Mouse (Mus musculus): ENCODE measurements at regions not wholly inside any gene's neighbourhood (a gene's known extent, or its start where the extent isn't known, plus 50 kb on each side); places are given as distances from the start of the nearest gene placed in this dataset.
A peak's percentile ranks its signal among the peaks of the same experiment; 100 is the strongest.

DNA sequence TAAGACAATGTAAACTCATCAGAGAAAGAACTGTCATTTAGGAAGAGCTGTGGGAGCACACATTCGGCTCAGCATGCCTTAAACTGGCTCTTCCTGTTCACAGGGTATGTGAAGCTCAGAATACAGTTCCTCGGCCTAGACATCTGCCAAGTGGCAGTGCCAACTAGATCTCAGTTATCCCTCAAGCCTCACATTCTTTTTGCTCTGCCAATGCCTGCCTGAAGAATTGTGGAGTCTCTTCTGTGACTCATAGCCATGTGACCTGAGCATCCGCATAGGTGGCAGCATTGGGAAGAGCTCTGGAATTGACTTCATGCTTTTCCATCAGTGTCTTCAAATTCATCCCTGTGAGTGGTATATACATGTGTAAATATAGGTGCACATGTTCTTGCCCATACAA lies 59.7 kb downstream of the Prlhr start:
- DNase-seq, result no peak

DNA sequence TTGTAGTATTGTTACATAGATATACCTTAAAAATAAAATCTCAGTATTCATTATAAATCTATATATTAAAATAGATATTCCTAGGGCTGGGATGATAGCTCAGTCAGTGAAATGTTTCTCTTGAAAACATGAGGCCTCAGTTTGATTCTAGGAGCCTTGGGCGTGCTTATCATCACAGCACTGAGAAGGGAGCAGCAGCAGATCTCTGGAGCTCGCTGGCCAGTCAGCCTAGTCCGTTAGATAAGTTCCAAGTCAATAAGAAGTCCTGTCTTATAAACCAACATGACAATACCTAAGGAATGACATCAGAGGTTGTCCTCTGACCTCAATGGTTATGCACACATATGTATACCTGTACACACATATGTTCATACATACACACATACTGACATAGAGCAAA lies 68.7 kb downstream of the Prlhr start:
- DNase-seq, result no peak

DNA sequence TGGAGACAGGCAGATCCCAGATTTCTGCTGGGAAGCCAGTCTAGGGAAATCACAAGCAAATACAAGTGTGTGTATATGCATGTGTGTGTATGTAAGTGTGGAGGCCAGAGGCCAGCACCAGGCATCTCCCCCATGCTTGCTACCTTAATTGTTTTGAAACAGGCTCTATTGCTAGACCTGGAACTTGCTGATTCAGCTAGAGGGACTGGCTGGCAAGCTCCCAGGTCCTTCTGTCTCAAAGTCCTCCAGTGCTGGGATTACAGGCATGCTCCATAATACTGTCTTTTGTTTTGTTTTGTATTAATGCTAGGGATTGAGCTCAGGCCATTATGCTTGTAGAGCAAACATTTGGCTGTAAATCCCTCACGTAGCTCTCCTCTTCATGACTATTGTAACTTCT lies 70.4 kb downstream of the Prlhr start:
- no peak for DNase-seq

DNA sequence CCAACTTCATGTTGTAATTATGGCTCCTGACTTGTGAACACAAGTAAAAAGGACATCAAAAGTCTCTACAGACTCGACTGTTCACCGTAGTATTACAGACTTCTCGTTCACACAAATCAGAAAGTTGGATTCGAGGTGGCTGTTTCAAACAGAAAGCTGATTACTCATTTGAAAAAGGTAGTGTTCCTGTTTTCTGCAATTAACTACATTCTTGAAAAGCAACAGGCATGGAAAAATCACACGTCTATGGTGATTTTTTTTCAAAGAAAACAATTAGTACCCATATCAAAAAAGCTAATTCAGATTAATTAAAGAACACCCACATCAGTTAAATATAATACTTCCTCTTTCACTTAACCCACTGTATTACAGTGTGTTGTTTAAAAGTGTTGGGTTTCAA lies 71.5 kb downstream of the Prlhr start:
- DNase-seq, result no peak

- DNase-seq, result no peak
Observed at GRCm38 (mm10) chr19:60386563-60387241, 81.4 kb downstream of the Prlhr start.

DNA sequence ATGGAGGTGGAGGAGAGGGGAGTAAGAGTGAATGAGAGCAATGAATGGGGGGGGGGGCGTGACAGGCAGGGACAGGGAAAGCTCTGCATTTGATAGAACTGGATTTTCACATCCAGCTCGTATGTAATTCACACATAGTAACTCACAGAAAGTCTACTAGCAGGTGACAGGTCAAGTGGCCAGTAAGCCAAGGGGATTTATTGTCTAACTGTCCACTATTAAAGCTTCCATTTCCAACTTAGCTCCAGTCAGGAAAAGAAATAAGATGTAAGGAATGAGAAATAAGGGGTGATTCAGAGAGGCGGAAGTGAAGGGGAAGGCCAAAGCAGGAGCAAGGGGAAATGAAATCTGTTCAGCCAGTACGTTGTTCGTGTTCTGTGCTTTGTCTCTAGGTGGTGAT lies 83.4 kb downstream of the Prlhr start:
- DNase-seq, result no peak

GRCm38 (mm10) chr19:60382661-60383060 lies 85.4 kb downstream of the Prlhr start:
- DNase-seq, result no peak

- no peak for DNase-seq
Observed at GRCm38 (mm10) chr19:60379030-60379605, 89.0 kb downstream of the Prlhr start.

- peak; percentile 18 for DNase-seq
Observed at GRCm38 (mm10) chr19:60363988-60364599, 104.0 kb downstream of the Prlhr start.

DNA sequence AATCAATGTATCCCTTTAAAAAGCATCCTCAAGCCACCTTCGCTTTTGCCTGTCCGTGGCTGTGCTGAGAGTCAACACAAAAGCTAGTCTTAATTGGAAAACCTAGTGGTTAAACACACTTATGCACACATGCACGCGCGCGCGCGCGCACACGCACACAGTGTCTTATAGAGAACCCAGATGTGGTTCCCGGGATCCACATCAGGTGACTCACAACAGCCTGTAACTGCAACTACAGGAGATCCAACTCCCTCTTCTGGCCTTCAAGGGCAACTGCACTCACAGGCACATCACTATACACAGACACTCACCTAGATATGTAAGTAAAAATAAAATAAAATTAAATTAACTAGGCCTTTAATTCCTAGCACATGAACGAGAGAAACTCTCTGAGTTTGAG lies 118.4 kb upstream of the Fam204a start:
- DNase-seq, result no peak

GRCm38 (mm10) chr19:60341485-60341884 lies 115.0 kb upstream of the Fam204a start:
- DNase-seq, result peak; percentile 85

GRCm38 (mm10) chr19:60340234-60340633 lies 113.7 kb upstream of the Fam204a start:
- peak; percentile 31 for DNase-seq

DNA sequence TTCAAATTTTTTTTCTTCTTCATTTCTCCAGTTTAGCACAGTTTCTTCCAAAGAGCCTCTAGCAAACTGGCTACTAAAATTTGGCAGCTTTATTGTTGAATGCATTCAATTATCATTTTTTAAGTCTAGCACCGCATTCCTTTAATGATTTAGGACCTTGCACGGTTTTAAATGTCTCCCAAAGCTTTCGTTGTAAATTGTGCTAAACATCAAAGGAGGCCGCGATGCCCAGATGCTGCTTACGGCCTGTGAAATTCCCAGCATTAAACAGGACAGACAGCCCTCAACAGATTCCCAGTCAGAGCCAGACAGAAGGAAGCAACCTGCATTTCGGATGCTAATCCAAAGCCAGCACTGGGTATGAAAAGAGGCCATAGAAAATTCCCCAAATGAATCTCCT lies 108.0 kb upstream of the Fam204a start:
- DNase-seq, result no peak

DNA sequence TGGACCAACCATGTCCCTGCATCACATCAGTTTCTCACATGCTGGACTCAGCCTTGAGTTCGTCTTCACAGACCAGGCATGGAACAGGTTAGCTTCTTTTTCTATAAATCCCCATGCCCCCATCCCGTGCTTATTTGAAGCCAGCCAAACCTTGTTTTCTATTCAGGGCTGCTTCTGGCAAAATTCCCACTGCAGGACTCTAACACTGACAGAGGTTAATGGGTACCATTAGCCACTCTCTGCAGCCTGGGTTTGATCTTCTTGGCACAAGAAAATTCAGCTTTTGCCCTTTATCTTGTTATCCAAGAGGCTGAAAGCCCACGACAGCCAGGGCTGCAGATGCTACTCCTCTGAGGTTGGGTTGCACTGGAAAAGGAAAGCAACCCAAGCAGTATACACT lies 101.8 kb upstream of the Fam204a start:
- DNase-seq, result no peak

GRCm38 (mm10) chr19:60325612-60326011 lies 99.1 kb upstream of the Fam204a start:
- DNase-seq, result no peak

DNA sequence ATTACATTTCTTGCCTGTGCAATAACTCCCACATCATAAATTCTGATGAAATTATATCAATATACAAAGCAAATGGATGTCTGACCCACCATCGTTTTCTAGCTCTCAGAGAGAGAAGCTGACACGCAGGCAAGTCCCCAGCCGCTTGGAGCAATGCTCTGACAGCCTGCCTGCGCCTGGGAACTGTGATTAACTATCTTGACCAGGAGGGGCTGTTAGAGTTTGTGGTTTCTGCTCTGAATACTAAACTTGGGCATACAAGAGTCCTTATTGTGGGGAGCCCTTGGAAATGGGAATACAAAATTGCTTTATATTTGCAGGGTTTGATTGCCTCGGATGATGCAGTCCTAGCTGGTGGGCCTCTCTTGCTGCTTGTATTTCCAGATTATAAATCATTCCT lies 98.6 kb upstream of the Fam204a start:
- no peak for DNase-seq

DNA sequence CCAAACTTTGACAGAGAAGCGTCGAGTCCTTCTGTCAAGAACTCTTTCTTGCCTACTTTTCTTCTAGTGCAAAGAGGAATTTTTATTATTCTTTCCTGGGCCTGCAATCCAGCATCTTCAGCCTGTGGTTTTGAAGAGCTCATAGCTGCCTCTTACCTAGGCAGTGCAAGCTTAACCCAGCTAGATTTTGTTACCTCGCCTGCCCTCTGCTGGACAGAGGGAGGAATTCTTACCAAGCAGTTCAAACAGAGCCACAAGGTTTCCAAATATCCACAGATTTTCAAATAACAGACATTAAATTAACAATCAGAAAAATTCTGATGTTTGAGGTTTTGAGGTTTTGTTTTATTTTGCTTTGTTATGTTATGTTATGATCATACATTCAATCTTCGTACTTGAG lies 84.1 kb upstream of the Fam204a start:
- DNase-seq, result peak; percentile 80

GRCm38 (mm10) chr19:60302371-60302770 lies 75.9 kb upstream of the Fam204a start:
- no peak for DNase-seq

- DNase-seq, result no peak
Observed at GRCm38 (mm10) chr19:60300891-60301290, 74.4 kb upstream of the Fam204a start.

- no peak for DNase-seq
Observed at GRCm38 (mm10) chr19:60290244-60290643, 63.7 kb upstream of the Fam204a start.

- DNase-seq, result peak; percentile 18
Observed at GRCm38 (mm10) chr19:60286810-60287396, 60.4 kb upstream of the Fam204a start.

DNA sequence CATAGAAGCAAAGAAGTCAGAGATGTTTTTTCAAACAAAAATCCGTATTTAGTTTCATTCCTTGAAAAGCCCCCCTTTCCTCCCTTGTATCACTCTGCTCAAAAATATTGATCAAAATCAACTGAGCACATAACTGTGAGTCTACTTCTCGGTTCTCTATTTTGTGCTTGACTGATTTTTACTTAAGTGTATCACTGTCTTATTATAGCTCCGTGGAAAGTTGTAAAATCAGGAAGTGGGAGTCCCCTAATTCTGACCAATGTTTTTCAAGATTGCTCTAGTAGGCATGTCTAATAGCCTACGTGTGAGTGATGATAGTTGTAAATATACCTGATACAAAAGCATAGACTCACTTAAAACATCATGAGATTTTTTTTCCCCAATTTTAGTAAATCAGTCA lies 58.4 kb upstream of the Fam204a start:
- DNase-seq, result no peak

Data from retina, postnatal 1 day (tissue).